Mouse (Mus musculus): ENCODE results near the gene Nfatc2.

Gene Nfatc2

GRCm38 (mm10) chr2:168440918-168441328 is 160.5 kb downstream of the Nfatc2 start:
- no peak for DNase-seq (ENCODE audit: low read depth, low spot score)

GRCm38 (mm10) chr2:168438981-168439452 is 162.4 kb downstream of the Nfatc2 start:
- no peak for DNase-seq (ENCODE audit: low read depth, low spot score)

- no peak for DNase-seq (ENCODE audit: low read depth, low spot score)
These were observed 167.3 kb downstream of the Nfatc2 start for GRCm38 (mm10) chr2:168434187-168434586.

- DNase-seq (ENCODE audit: low read depth, low spot score), result no peak
These were observed 168.1 kb downstream of the Nfatc2 start for GRCm38 (mm10) chr2:168433392-168433791.

- DNase-seq (ENCODE audit: low read depth, low spot score), result no peak
These were observed 169.1 kb downstream of the Nfatc2 start for GRCm38 (mm10) chr2:168432394-168432793.

GRCm38 (mm10) chr2:168429598-168429997 is 171.9 kb downstream of the Nfatc2 start:
- no peak for DNase-seq (ENCODE audit: low read depth, low spot score)

GRCm38 (mm10) chr2:168428375-168428901 is 173.0 kb downstream of the Nfatc2 start:
- no peak for DNase-seq (ENCODE audit: low read depth, low spot score)
